ENCODE assay signal across 9 mouse cellular contexts in the genomic region with DNA sequence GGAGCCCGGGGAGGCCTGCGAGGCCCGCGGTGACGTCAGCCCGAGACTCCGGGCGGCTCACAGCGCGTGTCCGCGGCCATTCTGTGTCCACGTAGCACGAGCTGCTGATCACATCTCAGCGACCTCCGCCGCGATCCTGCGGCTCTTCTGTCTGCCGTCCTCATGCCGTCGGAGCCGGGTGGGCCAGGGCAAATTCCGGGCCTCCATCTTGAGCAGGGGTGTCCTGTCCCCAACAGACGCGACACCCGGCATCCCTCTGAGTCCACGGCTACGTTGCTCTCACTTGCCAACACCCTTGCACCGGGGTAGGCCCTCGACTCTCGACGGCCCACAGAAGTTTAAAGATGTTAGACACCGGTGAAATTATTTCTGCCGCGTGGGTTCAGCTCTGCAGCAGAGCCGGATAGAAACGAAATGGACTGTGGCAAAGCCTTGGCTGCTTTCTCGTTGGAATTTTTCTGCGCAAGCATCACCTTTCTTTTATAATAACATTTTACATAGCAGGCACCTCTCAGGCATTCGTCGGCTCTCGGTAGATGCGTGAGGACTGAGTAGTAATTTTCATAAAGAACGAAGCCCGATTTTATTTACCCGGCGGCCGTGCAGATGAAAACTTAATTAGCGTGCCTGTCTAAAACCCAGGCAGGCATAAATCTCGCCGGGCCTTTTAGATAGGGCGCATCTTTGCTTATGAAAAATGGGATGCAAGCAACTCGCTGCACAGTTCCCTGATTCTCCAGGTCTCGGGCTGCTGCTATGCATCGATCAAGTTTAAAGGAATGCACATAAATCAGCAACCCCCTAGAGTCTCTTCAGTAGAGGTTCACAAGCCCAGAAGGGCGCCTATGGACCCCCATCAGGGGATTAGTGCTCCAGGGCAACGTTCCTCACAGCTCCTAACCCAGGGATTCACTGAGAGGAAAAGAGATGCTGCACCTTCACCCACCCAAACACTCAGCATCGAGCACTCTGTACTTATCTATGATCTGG. TPM values are rescaled to one million over a fixed set of nuclear protein-coding genes. Genes with fewer than 3 reads are reported as not detected.
DNase-seq lines count a peak whose midpoint lies in the region; ATAC-seq and TF ChIP-seq lines count a peak whose summit lies in the region.
"Had no signal": no experiment of that assay in that cellular context is flagged by ENCODE, and none has a peak within 500 bp of the region (broad histone marks: within the 10 kb centered on the region; RNA-seq: fewer than 3 reads in every experiment).

No protein-coding gene starts in this region.

- no peaks in the 10 kb centered on the region for H3K36me3 ChIP-seq in testis, adult 2 months (ENCODE audit: control insufficient read depth, insufficient read depth, low read length)
- H3K36me3 ChIP-seq in limb, embryonic 11.5 days (ENCODE audit: control insufficient read depth, insufficient read depth, low read length), result no peaks in the 10 kb centered on the region

- no peak overlapping the region for H3K27ac ChIP-seq in testis, adult 2 months (ENCODE audit: control insufficient read depth, insufficient read depth, low read depth, low read length)
- peak overlapping the region; percentile 80 for H3K27ac ChIP-seq in limb, embryonic 11.5 days (replicated peaks; ENCODE audit: low read depth, low read length)

- no peak for TF ChIP-seq CTCF in testis, adult 2 months (IDR thresholded peaks at IDR 0.05; ENCODE audit: control insufficient read depth, insufficient read depth, insufficient replicate concordance, low read depth, low read length)

- peaks cover 13% of the 10 kb centered on the region for H3K27me3 ChIP-seq in testis, adult 2 months (ENCODE audit: control insufficient read depth, insufficient read depth, low read length)
- H3K27me3 ChIP-seq in limb, embryonic 11.5 days (ENCODE audit: control insufficient read depth, insufficient read depth, low read length), result peaks cover 6% of the 10 kb centered on the region; the same call in 1 of the 2 replicates
- H3K27me3 ChIP-seq: CH12.LX had no signal

- ATAC-seq in limb, embryonic 11.5 days (ENCODE audit: insufficient number of reproducible peaks, low FRiP score, low TSS enrichment, low read depth), result no peak

- WGBS in limb, embryonic 11.5 days, result under 1% methylated on average over 59 of the region's 59 CpGs

- no peaks in the 10 kb centered on the region for H3K9me3 ChIP-seq in limb, embryonic 11.5 days (ENCODE audit: control insufficient read depth, low read length)

- H3K9ac ChIP-seq in limb, embryonic 11.5 days (ENCODE audit: low read length), result peak overlapping the region; percentile 87

- H3K4me1 ChIP-seq in testis, adult 2 months (ENCODE audit: control insufficient read depth, insufficient read depth, low read length), result peaks cover 11% of the 10 kb centered on the region
- H3K4me1 ChIP-seq in limb, embryonic 11.5 days (ENCODE audit: control insufficient read depth, insufficient read depth, low read length), result peaks cover 10% of the 10 kb centered on the region; the same call in 1 of the 2 replicates

- peak; percentile 90 for DNase-seq in heart, adult 11 months
- DNase-seq in heart, adult 9 months (ENCODE audit: low spot score in 2 of 2), result no peak
- no peak for DNase-seq in testis, postnatal 14 days (ENCODE audit: low spot score)
- DNase-seq in limb, embryonic 11.5 days (ENCODE audit: low spot score), result peak; percentile 72
- DNase-seq in yolk sac, embryonic 10.5 days (ENCODE audit: low spot score), result peak; percentile 33
- no peak for DNase-seq in adrenal gland, postnatal 10 days
- DNase-seq in cerebellum, postnatal 4 days (ENCODE audit: low spot score in 2 of 2), result no peak

- peak overlapping the region; percentile 76 for H3K4me2 ChIP-seq in limb, embryonic 11.5 days (ENCODE audit: low read depth, severe bottlenecking)

- peak overlapping the region; percentile 53 for H3K4me3 ChIP-seq in testis, adult 2 months (ENCODE audit: control insufficient read depth, low read depth, low read length)
- H3K4me3 ChIP-seq in limb, embryonic 11.5 days (ENCODE audit: low read depth, low read length), result peak overlapping the region; percentile 42

- TF ChIP-seq POLR2A in testis, adult 2 months (IDR thresholded peaks at IDR 0.05; ENCODE audit: control insufficient read depth, low read depth, low read length), result no peak

RNA-seq across cellular contexts. Expression of a gene that starts 6.9 kb away (rescaled TPM):
- polyA plus RNA-seq in testis, adult 2 months (2012; rRNA removed), result not detected in 2 replicates
- polyA plus RNA-seq in limb, embryonic 11.5 days (2014; fragmentation: Nextera tagmentation; extraction: Ambion mirVana), result 25.1 and 29.7 TPM in 2 replicates
- total RNA-seq in adrenal gland, postnatal 10 days (2021), result not detected

RNA-seq across cellular contexts. Expression of a gene that starts 8.2 kb away (rescaled TPM):
- polyA plus RNA-seq in testis, adult 2 months (2012; rRNA removed), result 0.47 TPM in 1 of 2 replicates, not detected in the other
- 66.3 and 78.0 TPM in 2 replicates for polyA plus RNA-seq in limb, embryonic 11.5 days (2014; fragmentation: Nextera tagmentation; extraction: Ambion mirVana)
- not detected for total RNA-seq in adrenal gland, postnatal 10 days (2021)
- total RNA-seq: CH12.LX had no signal

RNA-seq across cellular contexts. Expression of a gene that starts 13.2 kb away (rescaled TPM):
- 0.19 and 1.6 TPM in 2 replicates for polyA plus RNA-seq in testis, adult 2 months (2012; rRNA removed)
- polyA plus RNA-seq in limb, embryonic 11.5 days (2014; fragmentation: Nextera tagmentation; extraction: Ambion mirVana), result 274 and 278 TPM in 2 replicates
- 1 to 10 TPM in 1 of 2 experiments, under 1 TPM in 1; 0.42 to 1.5 TPM for total RNA-seq in adrenal gland, postnatal 10 days (2021)

RNA-seq across cellular contexts. Expression of a gene that starts 22.9 kb away (rescaled TPM):
- polyA plus RNA-seq in testis, adult 2 months (2012; rRNA removed), result 0.52 and 1.9 TPM in 2 replicates
- 86.7 and 90.5 TPM in 2 replicates for polyA plus RNA-seq in limb, embryonic 11.5 days (2014; fragmentation: Nextera tagmentation; extraction: Ambion mirVana)
- total RNA-seq in adrenal gland, postnatal 10 days (2021), result 1 to 10 TPM; 3.0 to 4.4 TPM

RNA-seq across cellular contexts. Expression of a gene that starts 32.2 kb away (rescaled TPM):
- 0.48 and 0.72 TPM in 2 replicates for polyA plus RNA-seq in testis, adult 2 months (2012; rRNA removed)
- polyA plus RNA-seq in limb, embryonic 11.5 days (2014; fragmentation: Nextera tagmentation; extraction: Ambion mirVana), result 14.7 and 16.2 TPM in 2 replicates
- total RNA-seq in adrenal gland, postnatal 10 days (2021), result 10 to 100 TPM; 21.5 to 26.6 TPM

Comparison
In these comparisons a context has a peak if more than half of its experiments do, and no peak if none do; other contexts are left out.
1. DNase-seq: peak in heart, adult 11 months (single experiment), limb, embryonic 11.5 days (single experiment) and yolk sac, embryonic 10.5 days (single experiment); none in heart, adult 9 months (0 of 2), testis, postnatal 14 days (single experiment), adrenal gland, postnatal 10 days (single experiment) and cerebellum, postnatal 4 days (0 of 2).
2. RNA of a gene that starts 6.9 kb away (polyA plus RNA-seq): 25.1 to 29.7 TPM in limb, embryonic 11.5 days; not detected in testis, adult 2 months; every median in the first group is over 10 times any median in the second.
3. RNA of a gene that starts 8.2 kb away (polyA plus RNA-seq): 66.3 to 78.0 TPM in limb, embryonic 11.5 days; 0.47 TPM in testis, adult 2 months; every median in the first group is over 10 times any median in the second.
4. RNA of a gene that starts 13.2 kb away (polyA plus RNA-seq): 274 to 278 TPM in limb, embryonic 11.5 days; 0.19 to 1.6 TPM in testis, adult 2 months; every median in the first group is over 100 times any median in the second.